Mouse (Mus musculus): ENCODE data around the gene Olfr324. TPM values are rescaled to one million over a fixed set of nuclear protein-coding genes. Genes with fewer than 3 reads are reported as not detected.

The Olfr324 gene
- total RNA-seq, 1 experiment: not detected

DNA sequence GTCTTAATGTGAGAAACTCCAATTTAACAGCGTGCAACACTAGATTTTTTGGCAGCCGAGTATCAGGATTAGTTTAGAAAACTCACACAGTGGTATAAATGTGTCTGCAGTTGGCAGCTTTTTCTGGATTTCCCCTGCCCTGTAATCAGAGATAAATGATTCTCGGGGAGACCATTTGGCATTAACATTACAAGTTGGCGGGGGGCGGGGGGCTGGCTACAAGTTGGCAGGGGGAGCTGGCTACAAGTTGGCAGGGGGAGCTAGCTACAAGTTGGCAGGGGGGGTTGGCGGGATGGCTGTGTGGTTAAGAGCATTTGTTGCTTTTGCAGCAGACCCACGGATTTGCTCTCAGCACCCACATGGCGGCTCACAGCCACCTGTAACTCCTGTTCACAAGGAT lies 16.3 kb upstream of the Olfr324 start:
- no peak for DNase-seq (ENCODE audit: low read depth, low spot score)
- Histone ChIP-seq H3K27ac (ENCODE audit: insufficient read depth, low read depth, low read length, poor library complexity, severe bottlenecking) (no peak overlapping the region), H3K4me1 (ENCODE audit: control insufficient read depth in 2 of 2, insufficient read depth in 2 of 2, low read length in 2 of 2, poor library complexity in 1 of 2) (no peaks in the 10 kb centered on the region), H3K9ac (ENCODE audit: insufficient read depth, low read depth, low read length, poor library complexity, severe bottlenecking) (no peak overlapping the region), H3K4me3 (ENCODE audit: insufficient read depth in 1 of 2, low read depth in 1 of 2, low read length in 2 of 2, poor library complexity in 1 of 2, severe bottlenecking in 1 of 2) (no peak overlapping the region), H3K36me3 (ENCODE audit: control insufficient read depth, insufficient read depth, low read length, poor library complexity, severe bottlenecking) (no peaks in the 10 kb centered on the region), H3K9me3 (ENCODE audit: control insufficient read depth, insufficient read depth, low read depth, low read length) (no peaks in the 10 kb centered on the region)
- in situ Hi-C loops (cut with MboI; ENCODE audit: low sequenced_read_pairs in 2 of 2, unreplicated experiment in 2 of 2): no loop called here
- TF ChIP-seq HCFC1 (IDR thresholded peaks at IDR 0.05; ENCODE audit: borderline replicate concordance, insufficient read depth, low read length) (no peak), ZNF384 (IDR thresholded peaks at IDR 0.05; ENCODE audit: low read depth, low read length) (no peak), ZC3H11A (IDR thresholded peaks at IDR 0.05; ENCODE audit: borderline replicate concordance, low read depth, low read length) (no peak), MAFK (IDR thresholded peaks at IDR 0.05; ENCODE audit: insufficient read depth, low read depth, low read length) (no peak), CHD2 (IDR thresholded peaks at IDR 0.05; ENCODE audit: low read depth, low read length) (no peak)

DNA sequence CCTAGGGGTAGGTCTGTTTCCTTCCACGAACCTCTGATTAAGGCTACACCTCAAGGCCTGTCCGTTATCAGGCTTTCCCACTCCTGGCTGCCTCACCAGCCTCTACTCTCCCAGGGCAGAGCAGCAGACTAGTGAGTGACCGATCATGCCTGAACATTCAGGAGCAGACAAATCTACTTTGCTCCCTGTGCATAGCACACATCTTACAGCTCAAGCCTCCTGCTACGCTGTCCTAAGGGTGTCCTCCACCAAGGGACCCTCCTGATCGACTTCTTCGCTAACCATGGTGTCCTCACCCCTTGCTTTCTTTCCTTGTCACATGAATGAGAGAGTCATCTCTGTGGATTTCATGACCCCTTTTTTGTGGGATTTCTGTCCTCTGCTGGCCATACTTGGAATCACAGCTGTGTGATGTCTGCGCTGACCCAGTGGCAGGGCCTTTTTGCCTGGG lies 7.0 kb upstream of the Olfr324 start:
- in situ Hi-C loops (cut with MboI; ENCODE audit: low sequenced_read_pairs in 2 of 2, unreplicated experiment in 2 of 2): no loop called here
- no peak overlapping the region for H3K27ac ChIP-seq (ENCODE audit: insufficient read depth, low read depth, low read length, poor library complexity, severe bottlenecking)
- H3K4me3 ChIP-seq (ENCODE audit: insufficient read depth in 1 of 2, low read depth in 1 of 2, low read length in 2 of 2, poor library complexity in 1 of 2, severe bottlenecking in 1 of 2): no peak overlapping the region
- H3K9me3 ChIP-seq (ENCODE audit: control insufficient read depth, insufficient read depth, low read depth, low read length): no peaks in the 10 kb centered on the region
- H3K9ac ChIP-seq (ENCODE audit: insufficient read depth, low read depth, low read length, poor library complexity, severe bottlenecking): no peak overlapping the region
- peak; percentile 41 for DNase-seq (ENCODE audit: low read depth, low spot score)
- H3K4me1 ChIP-seq (ENCODE audit: control insufficient read depth in 2 of 2, insufficient read depth in 2 of 2, low read length in 2 of 2, poor library complexity in 1 of 2): no peaks in the 10 kb centered on the region
- H3K36me3 ChIP-seq (ENCODE audit: control insufficient read depth, insufficient read depth, low read length, poor library complexity, severe bottlenecking): no peaks in the 10 kb centered on the region
- TF ChIP-seq HCFC1 (IDR thresholded peaks at IDR 0.05; ENCODE audit: borderline replicate concordance, insufficient read depth, low read length) (no peak), MAFK (IDR thresholded peaks at IDR 0.05; ENCODE audit: insufficient read depth, low read depth, low read length) (no peak), ZC3H11A (IDR thresholded peaks at IDR 0.05; ENCODE audit: borderline replicate concordance, low read depth, low read length) (no peak; the same call in 1 of the 2 replicates), CHD2 (IDR thresholded peaks at IDR 0.05; ENCODE audit: low read depth, low read length) (no peak), ZNF384 (IDR thresholded peaks at IDR 0.05; ENCODE audit: low read depth, low read length) (no peak)

DNA sequence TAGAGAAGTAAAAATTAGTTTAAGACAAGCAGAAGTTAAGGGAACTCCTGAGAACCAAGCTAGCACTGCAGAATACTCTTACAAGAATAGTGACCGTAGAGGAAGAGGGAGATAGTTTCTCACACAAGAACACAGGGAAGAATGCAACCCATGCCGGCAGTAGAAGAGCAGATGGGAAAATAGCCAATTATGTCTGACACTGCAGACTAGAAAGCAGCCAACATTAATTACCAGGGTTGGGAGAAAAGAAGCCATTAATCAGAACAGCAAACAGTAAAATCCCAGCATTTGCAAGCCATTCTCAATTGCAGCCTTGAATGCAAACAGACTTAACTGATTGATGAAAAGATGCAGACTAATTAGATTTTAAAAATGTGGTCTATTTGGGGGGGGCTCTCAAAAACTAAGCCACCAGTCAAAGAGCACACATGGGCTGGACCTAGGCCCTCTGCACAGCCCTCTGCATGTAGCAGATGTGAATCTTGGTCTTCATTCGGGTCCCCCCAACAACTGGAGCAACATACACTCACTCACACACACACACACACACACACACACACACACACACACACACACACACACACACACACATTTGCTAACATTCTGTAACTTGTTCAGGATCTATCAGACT lies 6.2 kb upstream of the Olfr324 start:
- DNase-seq (ENCODE audit: low read depth, low spot score): no peak
- H3K9ac ChIP-seq (ENCODE audit: insufficient read depth, low read depth, low read length, poor library complexity, severe bottlenecking): no peak overlapping the region

DNA sequence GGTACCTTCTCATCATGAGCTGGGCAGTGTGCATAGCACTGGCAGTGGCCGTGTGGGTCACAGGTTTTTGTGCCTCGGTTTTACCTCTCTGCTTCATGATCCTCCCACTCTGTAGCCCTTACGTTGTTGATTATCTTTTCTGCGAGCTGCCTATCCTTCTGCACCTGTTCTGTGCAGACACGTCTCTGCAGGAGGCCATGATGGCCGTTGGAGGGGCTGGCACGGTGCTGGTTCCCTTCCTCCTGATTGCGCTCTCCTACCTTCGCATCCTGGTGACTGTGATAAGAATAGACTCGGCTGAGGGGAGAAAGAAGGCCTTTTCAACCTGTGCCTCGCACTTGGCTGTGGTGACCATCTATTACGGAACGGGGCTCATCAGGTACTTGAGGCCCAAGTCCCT lies 2.9 kb downstream of the Olfr324 start:
- no peaks in the 10 kb centered on the region for H3K9me3 ChIP-seq (ENCODE audit: control insufficient read depth, insufficient read depth, low read depth, low read length)

More for the DNA sequence above, 6.2 kb upstream of the Olfr324 start:
- no peaks in the 10 kb centered on the region for H3K36me3 ChIP-seq (ENCODE audit: control insufficient read depth, insufficient read depth, low read length, poor library complexity, severe bottlenecking)
- H3K27ac ChIP-seq (ENCODE audit: insufficient read depth, low read depth, low read length, poor library complexity, severe bottlenecking): no peak overlapping the region
- TF ChIP-seq MAFK (IDR thresholded peaks at IDR 0.05; ENCODE audit: insufficient read depth, low read depth, low read length) (no peak), HCFC1 (IDR thresholded peaks at IDR 0.05; ENCODE audit: borderline replicate concordance, insufficient read depth, low read length) (no peak), ZC3H11A (IDR thresholded peaks at IDR 0.05; ENCODE audit: borderline replicate concordance, low read depth, low read length) (no peak), CHD2 (IDR thresholded peaks at IDR 0.05; ENCODE audit: low read depth, low read length) (no peak), ZNF384 (IDR thresholded peaks at IDR 0.05; ENCODE audit: low read depth, low read length) (no peak)
- H3K9me3 ChIP-seq (ENCODE audit: control insufficient read depth, insufficient read depth, low read depth, low read length): no peaks in the 10 kb centered on the region
- H3K4me3 ChIP-seq (ENCODE audit: insufficient read depth in 1 of 2, low read depth in 1 of 2, low read length in 2 of 2, poor library complexity in 1 of 2, severe bottlenecking in 1 of 2): no peak overlapping the region
- no peaks in the 10 kb centered on the region for H3K4me1 ChIP-seq (ENCODE audit: control insufficient read depth in 2 of 2, insufficient read depth in 2 of 2, low read length in 2 of 2, poor library complexity in 1 of 2)
- in situ Hi-C loops (cut with MboI; ENCODE audit: low sequenced_read_pairs in 2 of 2, unreplicated experiment in 2 of 2): no loop called here

More for the DNA sequence above, 2.9 kb downstream of the Olfr324 start:
- no peak overlapping the region for H3K9ac ChIP-seq (ENCODE audit: insufficient read depth, low read depth, low read length, poor library complexity, severe bottlenecking)
- H3K36me3 ChIP-seq (ENCODE audit: control insufficient read depth, insufficient read depth, low read length, poor library complexity, severe bottlenecking): no peaks in the 10 kb centered on the region
- DNase-seq (ENCODE audit: low read depth, low spot score): no peak
- no peaks in the 10 kb centered on the region for H3K4me1 ChIP-seq (ENCODE audit: control insufficient read depth in 2 of 2, insufficient read depth in 2 of 2, low read length in 2 of 2, poor library complexity in 1 of 2)
- H3K4me3 ChIP-seq (ENCODE audit: insufficient read depth in 1 of 2, low read depth in 1 of 2, low read length in 2 of 2, poor library complexity in 1 of 2, severe bottlenecking in 1 of 2): no peak overlapping the region
- no peak overlapping the region for H3K27ac ChIP-seq (ENCODE audit: insufficient read depth, low read depth, low read length, poor library complexity, severe bottlenecking)
- in situ Hi-C loops (cut with MboI; ENCODE audit: low sequenced_read_pairs in 2 of 2, unreplicated experiment in 2 of 2): no loop called here
- no peak for TF ChIP-seq ZC3H11A (IDR thresholded peaks at IDR 0.05; ENCODE audit: borderline replicate concordance, low read depth, low read length)
- no peak for TF ChIP-seq HCFC1 (IDR thresholded peaks at IDR 0.05; ENCODE audit: borderline replicate concordance, insufficient read depth, low read length)
- no peak for TF ChIP-seq CHD2 (IDR thresholded peaks at IDR 0.05; ENCODE audit: low read depth, low read length)
